Mouse (Mus musculus) megakaryocyte, embryonic 14.5 days (primary cell): ENCODE measurements at regions not wholly inside any gene's neighbourhood (a gene's known extent, or its start where the extent isn't known, plus 50 kb on each side); places are given as distances from the start of the nearest gene placed in this dataset.

ENCODE experiments used
- H3K27me3 ChIP-seq: replicated peaks from 2 replicates; pipeline ENCODE3; 2012; ENCODE audit warnings: inconsistent platforms
- H3K36me3 ChIP-seq: replicated peaks from 2 replicates; pipeline ENCODE3; 2012; ENCODE audit warnings: low read length, inconsistent platforms, mixed read lengths
- H3K4me1 ChIP-seq: 2 replicates; pipeline ENCODE4 v1.6.1; 2012; ENCODE audit warnings: inconsistent platforms
- H3K4me3 ChIP-seq: replicated peaks from 2 replicates; pipeline ENCODE3; 2012; ENCODE audit warnings: moderate library complexity, mild to moderate bottlenecking, inconsistent platforms
- H3K9me3 ChIP-seq: 2 replicates; pipeline ENCODE4 v1.6.1; 2012; ENCODE audit warnings: inconsistent platforms
- FLI1 ChIP-seq: IDR thresholded peaks from 2 replicates; pipeline ENCODE4 v1.6.1; 2012; ENCODE audit warnings: low read length, inconsistent platforms, mixed read lengths
- GATA1 ChIP-seq: IDR thresholded peaks from 3 replicates; pipeline ENCODE4 v1.6.1; 2012; ENCODE audit warnings: mixed read lengths, low read length, inconsistent platforms, borderline replicate concordance

DNA sequence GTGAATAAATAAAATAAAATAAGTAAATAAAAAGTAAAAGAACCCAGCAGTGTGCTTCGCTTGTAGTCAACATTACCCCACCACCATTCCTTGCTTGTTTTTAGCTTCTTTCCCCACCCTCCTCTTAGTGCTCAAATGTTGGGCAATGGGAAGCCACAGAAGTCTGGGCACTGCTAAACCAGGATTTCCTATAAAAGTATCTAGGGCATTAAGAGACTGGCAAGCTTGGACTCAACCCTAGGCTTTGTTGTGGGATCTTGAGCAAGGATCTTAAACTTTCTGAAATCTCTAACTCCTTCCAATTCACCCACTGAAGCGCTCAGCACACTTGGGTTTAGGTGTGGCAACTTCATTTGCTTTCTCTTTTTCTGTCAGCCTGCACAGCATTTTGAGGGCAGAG, 262.6 kb downstream of the Btg1 start:
- H3K4me3 ChIP-seq, result no peak overlapping the region

DNA sequence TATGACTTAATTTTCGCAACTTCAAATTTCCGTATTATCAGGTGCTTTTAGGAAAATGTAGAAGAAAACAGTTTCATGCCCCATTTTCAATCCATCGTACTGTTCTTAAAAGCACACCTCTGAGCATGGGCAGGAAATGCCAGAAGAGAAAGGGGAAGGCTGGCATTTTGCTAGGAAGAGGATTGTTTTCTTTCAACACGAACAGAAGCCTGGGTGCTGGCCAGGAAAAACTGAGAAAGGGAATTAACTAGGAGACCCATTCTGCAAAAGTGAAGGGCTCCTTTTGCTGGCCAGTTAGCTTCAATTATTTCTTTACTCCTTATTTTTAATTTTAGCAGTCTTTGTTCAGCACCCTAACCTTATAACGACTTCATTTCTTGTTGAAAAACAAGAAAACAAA, 264.0 kb downstream of the Btg1 start:
- Histone ChIP-seq H3K36me3 (no peaks in the 10 kb centered on the region), H3K27me3 (no peaks in the 10 kb centered on the region), H3K4me1 (no peaks in the 10 kb centered on the region), H3K4me3 (no peak overlapping the region), H3K9me3 (peaks cover 7% of the 10 kb centered on the region; the same call in 1 of the 2 replicates)
- TF ChIP-seq FLI1 (no peak), GATA1 (no peak)

More for the DNA sequence above, 262.6 kb downstream of the Btg1 start:
- TF ChIP-seq GATA1 (no peak), FLI1 (no peak)
- no peaks in the 10 kb centered on the region for H3K27me3 ChIP-seq
- no peaks in the 10 kb centered on the region for H3K4me1 ChIP-seq
- 0 out of 2 replicates have a peak, but pooled peaks cover 3% of the 10 kb centered on the region for H3K9me3 ChIP-seq
- no peaks in the 10 kb centered on the region for H3K36me3 ChIP-seq

GRCm38 (mm10) chr10:96881212-96881611, 264.4 kb downstream of the Btg1 start:
- Histone ChIP-seq H3K4me3 (no peak overlapping the region), H3K4me1 (no peaks in the 10 kb centered on the region), H3K27me3 (no peaks in the 10 kb centered on the region), H3K36me3 (no peaks in the 10 kb centered on the region), H3K9me3 (peaks cover 7% of the 10 kb centered on the region; the same call in 1 of the 2 replicates)
- TF ChIP-seq GATA1, result no peak
- TF ChIP-seq FLI1, result no peak

GRCm38 (mm10) chr10:96881660-96882059, 264.9 kb downstream of the Btg1 start:
- Histone ChIP-seq H3K9me3 (peaks cover 7% of the 10 kb centered on the region; the same call in 1 of the 2 replicates), H3K36me3 (no peaks in the 10 kb centered on the region), H3K4me1 (no peaks in the 10 kb centered on the region), H3K27me3 (no peaks in the 10 kb centered on the region), H3K4me3 (no peak overlapping the region)
- no peak for TF ChIP-seq FLI1
- TF ChIP-seq GATA1, result no peak

DNA sequence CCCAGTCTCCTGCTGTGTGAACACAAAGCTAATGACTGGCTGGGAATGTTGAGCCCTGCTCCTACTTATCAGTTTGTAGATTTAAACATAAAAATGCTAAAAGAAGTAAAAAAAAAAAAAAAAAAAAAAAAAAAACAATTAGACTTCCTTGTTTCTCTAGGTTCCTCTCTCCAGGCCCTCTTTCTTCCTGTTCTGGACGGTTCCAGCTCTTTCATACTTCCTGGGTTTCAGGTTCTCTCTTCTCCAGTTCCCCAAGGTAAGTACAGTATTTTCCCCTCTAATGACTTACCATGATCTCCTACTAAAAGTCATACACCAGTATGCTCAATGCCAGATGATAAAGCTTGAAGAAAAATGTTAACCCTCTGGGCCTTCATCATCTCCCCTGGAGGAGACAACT, 284.3 kb downstream of the Btg1 start:
- no peaks in the 10 kb centered on the region for H3K4me1 ChIP-seq
- no peak for TF ChIP-seq GATA1
- TF ChIP-seq FLI1, result no peak; the same call in 1 of the 2 replicates
- no peaks in the 10 kb centered on the region for H3K36me3 ChIP-seq
- no peak overlapping the region for H3K4me3 ChIP-seq
- no peaks in the 10 kb centered on the region for H3K27me3 ChIP-seq
- no peaks in the 10 kb centered on the region for H3K9me3 ChIP-seq

GRCm38 (mm10) chr10:96905098-96905809, 288.4 kb downstream of the Btg1 start:
- Histone ChIP-seq H3K36me3 (no peaks in the 10 kb centered on the region), H3K4me3 (no peak overlapping the region), H3K4me1 (no peaks in the 10 kb centered on the region), H3K27me3 (no peaks in the 10 kb centered on the region), H3K9me3 (no peaks in the 10 kb centered on the region)
- TF ChIP-seq GATA1 (no peak), FLI1 (no peak)

- H3K36me3 ChIP-seq, result no peaks in the 10 kb centered on the region
- no peak for TF ChIP-seq GATA1
- TF ChIP-seq FLI1, result no peak
- no peaks in the 10 kb centered on the region for H3K4me1 ChIP-seq
- H3K27me3 ChIP-seq, result no peaks in the 10 kb centered on the region
- peaks cover 16% of the 10 kb centered on the region for H3K9me3 ChIP-seq
- H3K4me3 ChIP-seq, result no peak overlapping the region
Measured at GRCm38 (mm10) chr10:96909661-96910315, 293.0 kb downstream of the Btg1 start.

- Histone ChIP-seq H3K36me3 (no peaks in the 10 kb centered on the region), H3K9me3 (peaks cover 34% of the 10 kb centered on the region), H3K4me1 (no peaks in the 10 kb centered on the region), H3K4me3 (no peak overlapping the region), H3K27me3 (no peaks in the 10 kb centered on the region)
- TF ChIP-seq FLI1, result no peak
- no peak for TF ChIP-seq GATA1
Measured at GRCm38 (mm10) chr10:96921181-96921580, 304.4 kb downstream of the Btg1 start.

DNA sequence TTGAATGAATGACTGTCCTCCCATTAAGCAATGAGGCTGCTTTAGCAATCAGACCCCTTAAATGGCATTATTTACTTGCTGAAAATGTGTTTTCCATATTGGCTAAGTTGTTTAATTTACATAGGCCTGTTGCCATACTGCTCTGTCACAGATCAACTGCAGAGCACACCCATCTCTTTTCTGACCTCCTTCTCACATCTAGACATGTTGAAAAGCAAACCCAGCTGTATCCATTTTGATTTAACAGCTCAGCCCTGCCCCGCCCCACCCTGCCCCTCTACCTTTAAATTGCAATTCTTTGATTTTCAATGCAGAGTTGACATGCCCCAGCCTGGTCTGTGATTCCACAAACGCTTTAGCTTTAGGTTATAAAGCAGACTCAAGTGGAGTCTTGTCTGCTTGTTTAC, 307.5 kb downstream of the Btg1 start:
- Histone ChIP-seq H3K27me3 (no peaks in the 10 kb centered on the region), H3K9me3 (peaks cover 8% of the 10 kb centered on the region), H3K36me3 (no peaks in the 10 kb centered on the region), H3K4me3 (no peak overlapping the region), H3K4me1 (no peaks in the 10 kb centered on the region)
- TF ChIP-seq FLI1 (no peak), GATA1 (no peak)

- H3K27me3 ChIP-seq, result no peaks in the 10 kb centered on the region
- H3K4me1 ChIP-seq, result no peaks in the 10 kb centered on the region
- no peaks in the 10 kb centered on the region for H3K36me3 ChIP-seq
- peaks cover 4% of the 10 kb centered on the region for H3K9me3 ChIP-seq
- no peak overlapping the region for H3K4me3 ChIP-seq
- TF ChIP-seq GATA1 (no peak), FLI1 (no peak)
Measured at GRCm38 (mm10) chr10:96924722-96925121, 307.9 kb downstream of the Btg1 start.

GRCm38 (mm10) chr10:96925771-96926170, 309.0 kb downstream of the Btg1 start:
- Histone ChIP-seq H3K27me3 (no peaks in the 10 kb centered on the region), H3K36me3 (no peaks in the 10 kb centered on the region), H3K9me3 (no peaks in the 10 kb centered on the region), H3K4me3 (no peak overlapping the region), H3K4me1 (no peaks in the 10 kb centered on the region)
- no peak for TF ChIP-seq GATA1
- TF ChIP-seq FLI1, result no peak
